Mouse (Mus musculus): ENCODE data around the gene Zfp366. TPM values are rescaled to one million over a fixed set of nuclear protein-coding genes. Genes with fewer than 3 reads are reported as not detected.

Gene Zfp366
- polyA plus RNA-seq, 1 experiment from 2014 or later, result 1.2 TPM

DNA sequence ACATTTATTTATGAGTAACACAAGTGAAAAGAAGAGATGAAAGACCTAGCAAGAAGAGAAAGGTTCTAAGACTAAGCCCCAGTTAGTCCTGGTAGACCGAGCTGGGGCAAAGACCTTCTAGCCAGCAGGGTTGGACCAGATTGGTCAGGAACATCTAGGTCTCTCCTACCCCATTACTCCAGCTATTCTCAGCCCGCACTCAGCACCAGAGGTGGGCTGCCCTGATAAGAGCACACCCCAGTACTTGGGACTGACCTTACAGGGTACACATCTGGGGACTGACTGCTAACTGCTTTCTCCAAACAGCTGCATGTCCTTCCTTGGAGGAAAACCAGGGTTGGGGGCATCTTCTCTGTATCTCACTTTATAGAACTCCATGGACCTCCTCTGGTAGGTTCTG is 66.2 kb downstream of the Zfp366 start:
- no peaks in the 10 kb centered on the region for H3K36me3 ChIP-seq (ENCODE audit: insufficient read depth, low read length)
- H3K4me1 ChIP-seq (replicated peaks; ENCODE audit: insufficient read depth, low read length), result peaks cover 5% of the 10 kb centered on the region; the same call in 1 of the 2 replicates
- no peak overlapping the region for H3K4me3 ChIP-seq (replicated peaks; ENCODE audit: low read depth, low read length)
- H3K9me3 ChIP-seq (replicated peaks; ENCODE audit: low read length), result no peaks in the 10 kb centered on the region
- 92% methylated on average over 2 of the region's 2 CpGs for WGBS
- no peaks in the 10 kb centered on the region for H3K27me3 ChIP-seq (ENCODE audit: insufficient read depth, low read length)
- no peak overlapping the region for H3K9ac ChIP-seq (ENCODE audit: low read depth, low read length)
- H3K4me2 ChIP-seq (ENCODE audit: low read length), result no peak overlapping the region
- no peak for ATAC-seq (replicated peaks; ENCODE audit: low FRiP score, low read depth)
- DNase-seq (ENCODE audit: low spot score), result no peak
- no peak overlapping the region for H3K27ac ChIP-seq
- no peak for TF ChIP-seq CTCF (IDR thresholded peaks at IDR 0.05; ENCODE audit: low read depth)

DNA sequence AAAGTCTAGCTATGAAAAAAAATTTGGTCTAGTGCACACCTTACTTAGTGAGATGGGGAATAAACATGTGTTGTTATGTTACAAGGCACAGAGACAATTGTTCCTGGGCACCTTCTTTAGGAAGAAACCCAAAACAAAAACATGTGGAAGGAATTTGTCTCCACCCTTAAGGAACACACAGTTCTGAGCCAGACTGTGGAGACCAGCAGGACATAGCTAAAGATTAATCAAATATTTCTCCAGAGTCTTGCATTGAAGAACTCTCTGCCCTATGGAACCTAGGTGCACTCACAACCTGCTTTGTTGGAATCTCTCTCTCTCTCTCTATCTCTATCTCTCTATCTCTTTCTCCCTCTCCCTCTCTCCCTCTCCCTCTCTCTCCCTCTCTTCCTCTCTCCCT is 69.6 kb downstream of the Zfp366 start:
- Histone ChIP-seq H3K9ac (ENCODE audit: low read depth, low read length) (no peak overlapping the region), H3K4me3 (replicated peaks; ENCODE audit: low read depth, low read length) (no peak overlapping the region), H3K27ac (no peak overlapping the region), H3K4me2 (ENCODE audit: low read length) (no peak overlapping the region), H3K27me3 (ENCODE audit: insufficient read depth, low read length) (no peaks in the 10 kb centered on the region), H3K4me1 (replicated peaks; ENCODE audit: insufficient read depth, low read length) (0 out of 2 replicates have a peak, but pooled peaks cover 5% of the 10 kb centered on the region), H3K36me3 (ENCODE audit: insufficient read depth, low read length) (no peaks in the 10 kb centered on the region), H3K9me3 (replicated peaks; ENCODE audit: low read length) (no peaks in the 10 kb centered on the region)
- no peak for TF ChIP-seq CTCF (IDR thresholded peaks at IDR 0.05; ENCODE audit: low read depth)
- ATAC-seq (replicated peaks; ENCODE audit: low FRiP score, low read depth) (peak; percentile 46; the same call in 1 of the 2 replicates), DNase-seq (ENCODE audit: low spot score) (no peak)

DNA sequence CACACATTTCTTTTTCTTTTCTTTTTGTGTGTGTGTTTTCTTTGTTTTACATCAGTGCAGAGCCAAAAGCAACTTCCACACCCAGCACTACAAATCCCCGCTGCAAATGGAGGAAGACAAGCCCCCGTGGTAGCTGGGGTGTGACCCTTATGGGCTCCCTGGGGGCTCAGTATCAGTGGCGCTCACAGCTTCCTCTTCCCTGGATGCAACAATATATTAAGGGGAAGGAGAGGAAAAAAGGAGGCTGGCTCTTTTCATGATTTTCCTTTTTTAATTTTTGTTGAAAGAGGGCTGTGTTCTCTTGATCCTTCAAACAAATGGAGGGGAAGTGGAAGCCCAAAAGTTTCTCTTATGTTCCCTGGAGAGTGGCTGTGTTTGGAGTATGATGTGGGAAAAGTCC is 70.2 kb downstream of the Zfp366 start:
- 0 out of 2 replicates have a peak, but pooled peaks cover 5% of the 10 kb centered on the region for H3K4me1 ChIP-seq (replicated peaks; ENCODE audit: insufficient read depth, low read length)
- ATAC-seq (replicated peaks; ENCODE audit: low FRiP score, low read depth) (no peak), DNase-seq (ENCODE audit: low spot score) (no peak)
- H3K27ac ChIP-seq, result no peak overlapping the region
- H3K4me2 ChIP-seq (ENCODE audit: low read length), result no peak overlapping the region
- TF ChIP-seq CTCF (IDR thresholded peaks at IDR 0.05; ENCODE audit: low read depth), result no peak
- H3K36me3 ChIP-seq (ENCODE audit: insufficient read depth, low read length), result no peaks in the 10 kb centered on the region
- H3K27me3 ChIP-seq (ENCODE audit: insufficient read depth, low read length), result no peaks in the 10 kb centered on the region
- no peaks in the 10 kb centered on the region for H3K9me3 ChIP-seq (replicated peaks; ENCODE audit: low read length)
- H3K9ac ChIP-seq (ENCODE audit: low read depth, low read length), result no peak overlapping the region
- WGBS, result 28% methylated on average over 3 of the region's 3 CpGs
- H3K4me3 ChIP-seq (replicated peaks; ENCODE audit: low read depth, low read length), result no peak overlapping the region

DNA sequence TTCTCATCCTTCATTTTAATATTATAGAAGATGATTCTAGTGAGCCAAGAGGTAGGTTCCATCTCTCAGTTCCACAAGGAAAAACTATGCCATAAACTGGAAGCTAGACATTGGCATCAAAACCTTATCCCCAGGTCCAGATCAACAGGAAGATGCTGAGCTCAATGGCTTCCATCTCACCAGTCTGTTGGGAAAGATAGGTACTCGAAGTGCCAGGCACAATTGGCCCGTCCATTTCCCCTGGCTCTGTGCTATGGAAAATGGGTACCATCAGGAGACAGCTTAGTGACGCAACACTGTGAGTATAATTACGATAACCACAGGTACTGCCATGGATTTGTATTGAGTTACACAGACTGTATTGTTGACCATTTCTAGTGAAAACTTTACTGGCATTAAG is 72.3 kb downstream of the Zfp366 start:
- no peaks in the 10 kb centered on the region for H3K9me3 ChIP-seq (replicated peaks; ENCODE audit: low read length)
- H3K36me3 ChIP-seq (ENCODE audit: insufficient read depth, low read length), result no peaks in the 10 kb centered on the region
- WGBS, result 95% methylated on average over 4 of the region's 4 CpGs
- no peak overlapping the region for H3K9ac ChIP-seq (ENCODE audit: low read depth, low read length)
- no peak for ATAC-seq (replicated peaks; ENCODE audit: low FRiP score, low read depth)
- H3K4me3 ChIP-seq (replicated peaks; ENCODE audit: low read depth, low read length), result no peak overlapping the region
- no peak overlapping the region for H3K27ac ChIP-seq
- no peak for TF ChIP-seq CTCF (IDR thresholded peaks at IDR 0.05; ENCODE audit: low read depth)
- H3K4me1 ChIP-seq (replicated peaks; ENCODE audit: insufficient read depth, low read length), result no peaks in the 10 kb centered on the region
- no peaks in the 10 kb centered on the region for H3K27me3 ChIP-seq (ENCODE audit: insufficient read depth, low read length)
- no peak for DNase-seq (ENCODE audit: low spot score)
- H3K4me2 ChIP-seq (ENCODE audit: low read length), result no peak overlapping the region

DNA sequence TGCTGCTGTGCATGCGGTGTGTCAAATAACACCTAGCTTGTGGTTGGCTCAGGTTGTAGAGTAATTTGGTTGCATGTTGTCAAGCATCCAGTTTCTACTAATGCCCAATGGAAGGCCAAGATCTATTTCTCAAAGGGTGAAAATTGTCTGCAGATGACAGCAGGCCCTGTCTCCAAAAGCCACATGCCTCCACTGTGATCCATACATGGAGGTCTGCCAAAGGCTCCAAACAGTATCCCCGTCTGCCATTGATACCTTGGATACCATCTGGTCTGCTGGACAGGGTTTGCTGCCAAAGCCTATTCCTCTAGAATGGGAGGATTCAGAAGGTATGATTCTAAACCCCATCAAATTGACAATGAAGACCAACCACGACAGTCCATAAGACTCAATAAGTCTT is 74.1 kb downstream of the Zfp366 start:
- no peak overlapping the region for H3K27ac ChIP-seq
- H3K4me3 ChIP-seq (replicated peaks; ENCODE audit: low read depth, low read length), result no peak overlapping the region
- no peaks in the 10 kb centered on the region for H3K27me3 ChIP-seq (ENCODE audit: insufficient read depth, low read length)
- no peaks in the 10 kb centered on the region for H3K36me3 ChIP-seq (ENCODE audit: insufficient read depth, low read length)
- no peaks in the 10 kb centered on the region for H3K4me1 ChIP-seq (replicated peaks; ENCODE audit: insufficient read depth, low read length)
- TF ChIP-seq CTCF (IDR thresholded peaks at IDR 0.05; ENCODE audit: low read depth), result no peak
- no peak for ATAC-seq (replicated peaks; ENCODE audit: low FRiP score, low read depth)
- WGBS, result 93% methylated on average over 3 of the region's 3 CpGs
- no peaks in the 10 kb centered on the region for H3K9me3 ChIP-seq (replicated peaks; ENCODE audit: low read length)
- no peak overlapping the region for H3K4me2 ChIP-seq (ENCODE audit: low read length)
- H3K9ac ChIP-seq (ENCODE audit: low read depth, low read length), result no peak overlapping the region
- no peak for DNase-seq (ENCODE audit: low spot score)

DNA sequence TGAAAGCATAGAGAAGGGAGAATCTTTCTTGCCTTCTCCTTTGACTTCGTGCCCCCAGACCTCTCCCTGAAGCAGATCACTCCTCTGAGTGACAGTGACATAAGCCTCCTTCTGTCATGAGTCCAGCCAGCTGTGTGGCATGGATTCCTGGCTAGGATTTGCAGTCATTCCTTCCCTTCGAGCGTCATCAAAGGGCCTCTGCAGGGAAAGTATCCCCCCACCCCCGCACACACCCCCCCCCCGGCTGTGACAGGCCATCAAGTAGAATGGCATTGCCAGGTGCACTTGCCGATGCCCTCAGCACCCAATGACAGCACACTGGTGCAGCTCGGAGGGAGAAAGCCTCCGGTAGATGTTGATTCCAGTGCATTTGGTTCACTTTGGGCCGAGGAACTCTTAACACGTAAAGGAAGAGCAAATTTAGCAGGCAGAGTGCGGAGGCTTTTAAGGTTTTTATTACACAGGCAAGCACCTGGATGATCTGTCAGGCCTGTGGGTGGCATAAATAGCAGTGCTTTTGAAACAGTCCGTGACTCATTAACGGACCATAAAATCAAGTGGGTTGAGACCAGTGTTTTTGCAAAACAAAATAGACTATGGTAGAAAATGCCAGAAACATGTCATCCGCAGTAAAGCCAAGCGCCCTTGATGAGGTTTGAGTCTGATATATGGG is 75.0 kb downstream of the Zfp366 start:
- no peak overlapping the region for H3K27ac ChIP-seq
- H3K4me1 ChIP-seq (replicated peaks; ENCODE audit: insufficient read depth, low read length), result no peaks in the 10 kb centered on the region
- no peaks in the 10 kb centered on the region for H3K9me3 ChIP-seq (replicated peaks; ENCODE audit: low read length)
- DNase-seq (ENCODE audit: low spot score) (no peak), ATAC-seq (replicated peaks; ENCODE audit: low FRiP score, low read depth) (no peak)
- H3K9ac ChIP-seq (ENCODE audit: low read depth, low read length), result no peak overlapping the region
- H3K27me3 ChIP-seq (ENCODE audit: insufficient read depth, low read length), result no peaks in the 10 kb centered on the region
- H3K4me3 ChIP-seq (replicated peaks; ENCODE audit: low read depth, low read length), result no peak overlapping the region
- H3K36me3 ChIP-seq (ENCODE audit: insufficient read depth, low read length), result no peaks in the 10 kb centered on the region
- 0 out of 2 replicates have a peak overlapping the region, but pooled peaks have one; percentile 3 for H3K4me2 ChIP-seq (ENCODE audit: low read length)
- 35% methylated on average over 15 of the region's 15 CpGs for WGBS
- no peak for TF ChIP-seq CTCF (IDR thresholded peaks at IDR 0.05; ENCODE audit: low read depth)

DNA sequence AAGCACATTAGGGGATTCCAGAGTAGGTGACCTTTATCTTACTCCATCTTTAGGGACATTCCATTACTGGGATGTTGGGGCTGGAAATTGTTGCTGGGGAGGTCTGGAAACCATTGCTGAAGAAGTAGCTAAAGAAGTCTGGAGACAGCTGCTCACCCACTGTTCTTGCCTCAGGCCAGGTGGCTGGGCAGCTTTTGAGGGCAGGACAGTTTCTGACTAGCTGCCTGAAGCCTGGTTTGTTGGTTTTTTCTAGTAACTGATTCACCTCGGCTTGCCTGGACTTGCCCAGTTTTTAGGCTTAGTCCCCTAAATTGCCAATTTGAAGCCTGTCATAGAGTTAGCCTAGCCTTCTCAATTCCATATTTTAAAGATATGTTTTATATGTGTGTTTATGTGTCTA is 77.8 kb downstream of the Zfp366 start:
- TF ChIP-seq CTCF (IDR thresholded peaks at IDR 0.05; ENCODE audit: low read depth), result no peak
- no peaks in the 10 kb centered on the region for H3K9me3 ChIP-seq (replicated peaks; ENCODE audit: low read length)
- ATAC-seq (replicated peaks; ENCODE audit: low FRiP score, low read depth), result no peak
- no peak overlapping the region for H3K9ac ChIP-seq (ENCODE audit: low read depth, low read length)
- DNase-seq (ENCODE audit: low spot score), result no peak
- WGBS, result 85% methylated on average over 1 of the region's 1 CpGs
- H3K4me2 ChIP-seq (ENCODE audit: low read length), result no peak overlapping the region
- H3K4me1 ChIP-seq (replicated peaks; ENCODE audit: insufficient read depth, low read length), result no peaks in the 10 kb centered on the region
- H3K27ac ChIP-seq, result no peak overlapping the region
- no peak overlapping the region for H3K4me3 ChIP-seq (replicated peaks; ENCODE audit: low read depth, low read length)
- no peaks in the 10 kb centered on the region for H3K27me3 ChIP-seq (ENCODE audit: insufficient read depth, low read length)
- H3K36me3 ChIP-seq (ENCODE audit: insufficient read depth, low read length), result no peaks in the 10 kb centered on the region
